Mouse (Mus musculus) intestine, postnatal 0 days (tissue): ENCODE data around the gene Arid5a. TPM values are rescaled to one million over a fixed set of nuclear protein-coding genes. Genes with fewer than 3 reads are reported as not detected.

Experiments
- ATAC-seq: fragments of 200-750 bp; cut with Nextera tagmentation; 2 replicates; pipeline ENCODE4 v1.8.0; 2017; ENCODE audit warnings: mild to moderate bottlenecking, moderate TSS enrichment, moderate library complexity
- H3K27ac ChIP-seq: fragments of 300-500 bp; sonication (generic); 2 replicates; pipeline ENCODE4 v1.5.1; 2014; ENCODE audit warnings: mild to moderate bottlenecking, low read depth, low read length, moderate library complexity
- H3K27me3 ChIP-seq: fragments of 300-500 bp; sonication (generic); replicated peaks from 2 replicates; pipeline ENCODE4 v1.6.1; 2014; ENCODE audit warnings: low read length, mixed read lengths; ENCODE audit not compliant: control insufficient read depth, insufficient read depth
- H3K36me3 ChIP-seq: fragments of 300-500 bp; sonication (generic); 2 replicates; pipeline ENCODE4 v1.6.1; 2014; ENCODE audit warnings: mild to moderate bottlenecking, moderate library complexity; ENCODE audit not compliant: control insufficient read depth, insufficient read depth
- H3K4me1 ChIP-seq: fragments of 300-500 bp; sonication (generic); replicated peaks from 2 replicates; pipeline ENCODE4 v1.6.1; 2014; ENCODE audit warnings: antibody characterized with exemption, low read length, mixed read lengths; ENCODE audit not compliant: control insufficient read depth, insufficient read depth
- H3K4me2 ChIP-seq: fragments of 300-500 bp; sonication (generic); replicated peaks from 2 replicates; pipeline ENCODE4 v1.6.1; 2014; ENCODE audit warnings: low read depth, mild to moderate bottlenecking, moderate library complexity
- H3K4me3 ChIP-seq: fragments of 300-500 bp; sonication (generic); 2 replicates; pipeline ENCODE4 v1.5.1; 2014; ENCODE audit warnings: low read depth, low read length
- H3K9ac ChIP-seq: fragments of 300-500 bp; sonication (generic); 2 replicates; pipeline ENCODE4 v1.6.1; 2014; ENCODE audit warnings: mild to moderate bottlenecking, low read depth, low read length
- H3K9me3 ChIP-seq: fragments of 300-500 bp; sonication (generic); 2 replicates; pipeline ENCODE4 v1.6.1; 2016; ENCODE audit warnings: mixed run types; ENCODE audit not compliant: control insufficient read depth
- CTCF ChIP-seq: sonication (generic); IDR thresholded peaks from 2 replicates; pipeline ENCODE4 v1.5.1; 2016; ENCODE audit warnings: low read depth, mild to moderate bottlenecking, control low read depth, antibody characterized with exemption, moderate library complexity
- WGBS: fragments of 180-500 bp; shearing (Covaris S2); extraction: QIAGEN DNeasy Blood & Tissue Kit; methylation state at CpG from one replicate; pipeline ENCODE4 v1.1.7; 2014; 5-methylcytosine and 5-hydroxymethylcytosine counted together
- polyA plus RNA-seq: library from polyadenylated mRNA; unstranded; fragments of >200 nt; fragmentation: Nextera tagmentation; extraction: Ambion mirVana; gene quantifications from 2 replicates; pipeline ENCODE4 v1.2.1, GENCODE M21; 2015

Arid5a gene
- polyA plus RNA-seq, 1 experiment from 2014 or later, result 3.6 TPM

- Histone ChIP-seq H3K36me3 (no peaks in the 10 kb centered on the region), H3K4me1 (peaks cover 4% of the 10 kb centered on the region), H3K27me3 (peaks cover 6% of the 10 kb centered on the region; the same call in 1 of the 2 replicates), H3K4me2 (no peak overlapping the region), H3K9ac (no peak overlapping the region), H3K4me3 (no peak overlapping the region), H3K9me3 (no peaks in the 10 kb centered on the region), H3K27ac (no peak overlapping the region)
- no peak for ATAC-seq
- 64% methylated on average over 7 of the region's 7 CpGs for WGBS
- TF ChIP-seq CTCF, result no peak
Observed at GRCm38 (mm10) chr1:36304764-36305163, 2.8 kb upstream of the Arid5a start.

GRCm38 (mm10) chr1:36306120-36306519 is 1.4 kb upstream of the Arid5a start:
- no peak overlapping the region for H3K9ac ChIP-seq
- no peaks in the 10 kb centered on the region for H3K9me3 ChIP-seq
- no peak overlapping the region for H3K4me3 ChIP-seq
- H3K27me3 ChIP-seq, result peaks cover 6% of the 10 kb centered on the region; the same call in 1 of the 2 replicates
- 70% methylated on average over 6 of the region's 6 CpGs for WGBS
- H3K27ac ChIP-seq, result no peak overlapping the region
- no peak for TF ChIP-seq CTCF
- no peak overlapping the region for H3K4me2 ChIP-seq
- H3K36me3 ChIP-seq, result no peaks in the 10 kb centered on the region
- no peak for ATAC-seq
- peaks cover 4% of the 10 kb centered on the region for H3K4me1 ChIP-seq

GRCm38 (mm10) chr1:36307121-36307494 is 425 bp upstream of the Arid5a start:
- Histone ChIP-seq H3K36me3 (no peaks in the 10 kb centered on the region), H3K9me3 (no peaks in the 10 kb centered on the region), H3K27ac (no peak overlapping the region), H3K4me3 (no peak overlapping the region; the same call in 1 of the 2 replicates), H3K4me2 (no peak overlapping the region), H3K9ac (no peak overlapping the region), H3K27me3 (peaks cover 3% of the 10 kb centered on the region; the same call in 1 of the 2 replicates), H3K4me1 (peaks cover 4% of the 10 kb centered on the region)
- ATAC-seq, result no peak
- TF ChIP-seq CTCF, result no peak
- 65% methylated on average over 7 of the region's 7 CpGs for WGBS

GRCm38 (mm10) chr1:36308451-36308901 is 943 bp downstream of the Arid5a start:
- no peak overlapping the region for H3K27ac ChIP-seq
- H3K36me3 ChIP-seq, result no peaks in the 10 kb centered on the region
- H3K4me3 ChIP-seq, result peak overlapping the region; percentile 69
- H3K27me3 ChIP-seq, result no peaks in the 10 kb centered on the region; the same call in 1 of the 2 replicates
- TF ChIP-seq CTCF, result no peak
- peak overlapping the region; percentile 92 for H3K4me2 ChIP-seq
- no peaks in the 10 kb centered on the region for H3K4me1 ChIP-seq
- peak overlapping the region; percentile 62; the same call in 1 of the 2 replicates for H3K9ac ChIP-seq
- 10% methylated on average over 12 of the region's 12 CpGs for WGBS
- H3K9me3 ChIP-seq, result no peaks in the 10 kb centered on the region
- no peak for ATAC-seq

DNA sequence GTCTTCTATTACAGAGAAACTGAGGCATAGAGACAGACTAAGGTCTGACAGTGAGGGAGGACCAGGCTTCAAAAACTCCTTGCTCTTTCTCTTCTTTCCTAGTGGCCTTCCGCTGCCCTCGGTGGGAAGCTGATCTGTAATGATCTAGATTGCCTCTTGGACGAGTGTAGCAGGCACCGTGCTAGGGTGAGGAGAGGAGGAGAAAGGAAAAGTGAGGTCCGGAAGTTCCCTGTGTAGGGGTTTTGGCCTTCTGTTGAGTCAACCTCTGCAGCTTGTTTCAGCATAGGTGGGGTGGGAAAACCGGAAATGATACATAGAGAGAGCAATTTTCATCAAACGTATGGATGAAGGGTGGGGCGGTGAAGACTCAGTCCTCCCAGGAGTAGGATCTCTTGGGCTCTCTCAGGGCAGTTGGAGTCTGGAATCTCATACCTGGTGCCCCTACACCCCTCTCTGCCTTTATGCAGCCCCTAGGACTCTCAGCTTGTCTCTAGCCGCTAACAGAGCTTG is 1.5 kb downstream of the Arid5a start:
- ATAC-seq, result no peak
- 74% methylated on average over 9 of the region's 9 CpGs for WGBS

GRCm38 (mm10) chr1:36309498-36309901 is 2.0 kb downstream of the Arid5a start:
- H3K9ac ChIP-seq, result no peak overlapping the region
- no peaks in the 10 kb centered on the region for H3K9me3 ChIP-seq
- TF ChIP-seq CTCF, result no peak
- H3K27me3 ChIP-seq, result no peaks in the 10 kb centered on the region; the same call in 1 of the 2 replicates
- H3K4me2 ChIP-seq, result peak overlapping the region; percentile 92; the same call in 1 of the 2 replicates
- no peak overlapping the region for H3K27ac ChIP-seq
- H3K4me3 ChIP-seq, result no peak overlapping the region
- no peaks in the 10 kb centered on the region for H3K4me1 ChIP-seq
- H3K36me3 ChIP-seq, result no peaks in the 10 kb centered on the region
- WGBS, result 40% methylated on average over 3 of the region's 3 CpGs
- no peak for ATAC-seq

More for the DNA sequence above, 1.5 kb downstream of the Arid5a start:
- H3K4me1 ChIP-seq, result no peaks in the 10 kb centered on the region
- H3K36me3 ChIP-seq, result no peaks in the 10 kb centered on the region
- H3K9me3 ChIP-seq, result no peaks in the 10 kb centered on the region
- H3K4me3 ChIP-seq, result no peak overlapping the region
- peak overlapping the region; percentile 92 for H3K4me2 ChIP-seq
- TF ChIP-seq CTCF, result no peak
- H3K27ac ChIP-seq, result no peak overlapping the region
- no peaks in the 10 kb centered on the region; the same call in 1 of the 2 replicates for H3K27me3 ChIP-seq
- no peak overlapping the region for H3K9ac ChIP-seq
